Mouse (Mus musculus) midbrain, postnatal 0 days (tissue): ENCODE data around the gene Jarid2. TPM values are rescaled to one million over a fixed set of nuclear protein-coding genes. Genes with fewer than 3 reads are reported as not detected.

Source experiments
- ATAC-seq: fragments of 200-750 bp; cut with Nextera tagmentation; 2 replicates; pipeline ENCODE4 v1.8.0; 2017; ENCODE audit warnings: moderate number of reproducible peaks, mild to moderate bottlenecking, moderate TSS enrichment, moderate library complexity; ENCODE audit not compliant: low FRiP score
- DNase-seq: peaks from one replicate; pipeline ENCODE4 v3.0.0-alpha.2; 2015; ENCODE audit warnings: low spot score
- H3K27ac ChIP-seq: fragments of 300-500 bp; sonication (generic); 2 replicates; pipeline ENCODE4 v1.5.1; 2014; ENCODE audit warnings: low read depth, mild to moderate bottlenecking, low read length, mixed read lengths
- H3K27me3 ChIP-seq: fragments of 300-500 bp; sonication (generic); 2 replicates; pipeline ENCODE4 v1.6.1; 2014; ENCODE audit warnings: low read length, control low read depth, mixed read lengths; ENCODE audit not compliant: insufficient read depth
- H3K36me3 ChIP-seq: fragments of 300-500 bp; sonication (generic); 2 replicates; pipeline ENCODE4 v1.6.1; 2014; ENCODE audit warnings: low read length, control low read depth, mixed read lengths; ENCODE audit not compliant: insufficient read depth
- H3K4me1 ChIP-seq: fragments of 300-500 bp; sonication (generic); 2 replicates; pipeline ENCODE4 v1.6.1; 2014; ENCODE audit warnings: mild to moderate bottlenecking, control low read depth, antibody characterized with exemption, low read length, mixed read lengths; ENCODE audit not compliant: insufficient read depth
- H3K4me2 ChIP-seq: fragments of 300-500 bp; sonication (generic); 2 replicates; pipeline ENCODE4 v1.6.1; 2014; ENCODE audit warnings: low read depth, mild to moderate bottlenecking, low read length, mixed read lengths; ENCODE audit not compliant: poor library complexity, severe bottlenecking
- H3K4me3 ChIP-seq: fragments of 300-500 bp; sonication (generic); 2 replicates; pipeline ENCODE4 v1.5.1; 2014; ENCODE audit warnings: low read depth, mild to moderate bottlenecking, low read length, moderate library complexity
- H3K9ac ChIP-seq: fragments of 300-500 bp; sonication (generic); replicated peaks from 2 replicates; pipeline ENCODE4 v1.6.1; 2014; ENCODE audit warnings: mild to moderate bottlenecking, low read length, moderate library complexity, mixed read lengths; ENCODE audit not compliant: poor library complexity, severe bottlenecking
- H3K9me3 ChIP-seq: fragments of 300-500 bp; sonication (generic); 2 replicates; pipeline ENCODE4 v1.6.1; 2016; ENCODE audit warnings: low read length, control low read depth
- CTCF ChIP-seq: IDR thresholded peaks from 2 replicates; pipeline ENCODE4 v1.5.1; 2016; ENCODE audit warnings: antibody characterized with exemption, mild to moderate bottlenecking
- WGBS: fragments of 180-500 bp; shearing (Covaris S2); extraction: QIAGEN DNeasy Blood & Tissue Kit; methylation state at CpG from one replicate; pipeline ENCODE4 v1.1.7; 2014; 5-methylcytosine and 5-hydroxymethylcytosine counted together
- polyA plus RNA-seq: library from polyadenylated mRNA; unstranded; fragments of >200 nt; fragmentation: Nextera tagmentation; extraction: Ambion mirVana; gene quantifications from 2 replicates; pipeline ENCODE4 v1.2.1, GENCODE M21; 2015
- total RNA-seq: library from RNA; depleted of rRNA; stranded (reverse); fragments of >200 nt; gene quantifications from 2 replicates; pipeline ENCODE4 v1.2.3, GENCODE M21; 2014

The Jarid2 gene
- total and polyA plus RNA-seq, 2 experiments from 2014 or later, result 18.0 to 19.3 TPM

GRCm38 (mm10) chr13:44904271-44904670 lies 175.0 kb downstream of the Jarid2 start:
- Histone ChIP-seq H3K4me3 (no peak overlapping the region), H3K9ac (no peak overlapping the region), H3K36me3 (peaks cover 31% of the 10 kb centered on the region), H3K4me2 (no peak overlapping the region), H3K27me3 (no peaks in the 10 kb centered on the region), H3K4me1 (no peaks in the 10 kb centered on the region), H3K27ac (no peak overlapping the region), H3K9me3 (no peaks in the 10 kb centered on the region)
- WGBS, result 67% methylated on average over 1 of the region's 1 CpGs
- ATAC-seq, result no peak
- TF ChIP-seq CTCF, result no peak
- no peak for DNase-seq

- TF ChIP-seq CTCF, result no peak
- Histone ChIP-seq H3K36me3 (peaks cover 47% of the 10 kb centered on the region), H3K4me1 (no peaks in the 10 kb centered on the region), H3K9ac (no peak overlapping the region), H3K27me3 (no peaks in the 10 kb centered on the region), H3K4me2 (no peak overlapping the region), H3K4me3 (no peak overlapping the region), H3K27ac (no peak overlapping the region), H3K9me3 (no peaks in the 10 kb centered on the region)
- WGBS, result 86% methylated on average over 11 of the region's 11 CpGs
- ATAC-seq (no peak), DNase-seq (no peak)
These were observed 176.9 kb downstream of the Jarid2 start for GRCm38 (mm10) chr13:44906141-44906540.

GRCm38 (mm10) chr13:44907702-44908101 lies 178.4 kb downstream of the Jarid2 start:
- no peak overlapping the region for H3K4me2 ChIP-seq
- WGBS, result 38% methylated on average over 6 of the region's 6 CpGs
- H3K9ac ChIP-seq, result no peak overlapping the region
- H3K27ac ChIP-seq, result no peak overlapping the region
- peaks cover 45% of the 10 kb centered on the region for H3K36me3 ChIP-seq
- no peak for TF ChIP-seq CTCF
- peak; percentile 92 for ATAC-seq
- H3K4me1 ChIP-seq, result no peaks in the 10 kb centered on the region
- H3K4me3 ChIP-seq, result no peak overlapping the region
- DNase-seq, result peak; percentile 98
- H3K9me3 ChIP-seq, result no peaks in the 10 kb centered on the region
- no peaks in the 10 kb centered on the region for H3K27me3 ChIP-seq

- DNase-seq (no peak), ATAC-seq (no peak)
- TF ChIP-seq CTCF, result no peak
- Histone ChIP-seq H3K4me1 (no peaks in the 10 kb centered on the region), H3K9ac (no peak overlapping the region), H3K27ac (no peak overlapping the region), H3K4me3 (no peak overlapping the region), H3K36me3 (peaks cover 47% of the 10 kb centered on the region), H3K27me3 (no peaks in the 10 kb centered on the region), H3K9me3 (no peaks in the 10 kb centered on the region), H3K4me2 (no peak overlapping the region)
- WGBS, result 43% methylated on average over 1 of the region's 1 CpGs
These were observed 179.5 kb downstream of the Jarid2 start for GRCm38 (mm10) chr13:44908790-44909189.

- Histone ChIP-seq H3K4me1 (no peaks in the 10 kb centered on the region), H3K9ac (no peak overlapping the region), H3K36me3 (peaks cover 63% of the 10 kb centered on the region), H3K4me3 (no peak overlapping the region), H3K27me3 (no peaks in the 10 kb centered on the region), H3K27ac (no peak overlapping the region), H3K4me2 (no peak overlapping the region), H3K9me3 (no peaks in the 10 kb centered on the region)
- 67% methylated on average over 2 of the region's 2 CpGs for WGBS
- DNase-seq (peak; percentile 77), ATAC-seq (0 out of 2 replicates have a peak, but pooled peaks have one; percentile 45)
- TF ChIP-seq CTCF, result no peak
These were observed 183.6 kb downstream of the Jarid2 start for GRCm38 (mm10) chr13:44912851-44913250.

- 52% methylated on average over 7 of the region's 7 CpGs for WGBS
- Histone ChIP-seq H3K9ac (no peak overlapping the region), H3K27me3 (no peaks in the 10 kb centered on the region), H3K9me3 (no peaks in the 10 kb centered on the region), H3K36me3 (peaks cover 69% of the 10 kb centered on the region), H3K4me1 (no peaks in the 10 kb centered on the region), H3K4me3 (no peak overlapping the region), H3K4me2 (no peak overlapping the region), H3K27ac (no peak overlapping the region)
- TF ChIP-seq CTCF, result peak; percentile 72
- DNase-seq, result peak; percentile 54
- no peak for ATAC-seq
These were observed 184.3 kb downstream of the Jarid2 start for GRCm38 (mm10) chr13:44913560-44913959.
